Mouse (Mus musculus): ENCODE measurements at regions not wholly inside any gene's neighbourhood (a gene's known extent, or its start where the extent isn't known, plus 50 kb on each side); places are given as distances from the start of the nearest gene placed in this dataset.

DNA sequence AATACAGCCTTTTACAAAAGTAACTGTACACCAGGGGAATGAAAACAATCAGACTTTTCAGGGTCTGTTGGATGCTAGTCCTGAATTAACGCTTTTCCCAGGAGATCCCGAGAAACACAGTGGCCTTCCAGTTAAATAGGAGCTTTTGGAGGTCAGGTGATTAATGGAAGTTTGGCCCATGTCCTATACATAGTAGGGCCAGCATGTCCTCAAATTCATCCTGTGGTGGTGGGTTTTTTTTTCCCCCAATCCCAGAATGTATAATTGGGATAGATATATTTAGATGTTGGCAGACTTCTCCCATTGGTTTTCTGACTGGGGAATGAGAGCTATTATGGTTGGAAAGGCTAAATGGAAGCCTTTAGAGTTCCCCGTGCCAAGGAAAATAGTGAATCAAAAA, 77.6 kb downstream of the Cd200 start:
- DNase-seq: no peak

DNA sequence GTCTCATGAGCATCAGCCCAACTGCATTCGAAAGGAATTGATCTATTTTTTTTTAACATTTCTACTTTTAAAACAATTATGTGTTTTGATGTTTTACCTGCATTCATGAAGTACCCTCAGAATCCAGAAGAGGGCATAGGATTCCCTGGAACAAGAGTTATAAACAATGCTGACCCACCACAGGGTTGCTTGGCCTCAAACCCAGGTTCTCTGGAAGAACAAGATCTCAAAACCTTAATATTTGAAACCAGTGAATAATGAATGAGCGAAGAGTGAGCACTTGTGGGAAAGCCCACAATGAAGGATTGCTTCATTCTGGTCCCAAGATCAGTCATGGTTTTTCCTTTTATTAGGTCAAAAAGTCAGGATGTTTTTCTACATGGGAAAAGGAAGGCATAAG, 78.6 kb downstream of the Cd200 start:
- no peak for DNase-seq

DNA sequence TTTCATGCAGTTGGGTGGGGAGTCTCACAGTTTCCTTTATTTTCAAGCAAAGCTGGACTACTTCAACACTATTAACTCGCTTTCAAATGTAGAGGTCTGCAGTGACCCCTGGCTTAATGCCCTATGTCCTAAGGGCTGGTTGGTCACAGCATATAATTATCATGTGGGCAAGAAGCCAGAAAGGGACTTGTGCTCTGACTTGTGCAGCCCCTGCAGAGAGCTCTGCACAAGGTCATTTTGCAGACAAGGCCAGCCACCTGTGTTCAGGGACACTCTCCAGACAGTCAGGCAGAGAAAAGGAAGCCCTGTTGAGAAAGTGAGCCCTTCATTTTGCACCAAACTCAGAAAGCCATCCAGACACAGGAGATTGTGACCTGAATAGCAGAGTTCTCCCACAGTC, 79.1 kb downstream of the Cd200 start:
- DNase-seq: peak; percentile 16 to 46

DNA sequence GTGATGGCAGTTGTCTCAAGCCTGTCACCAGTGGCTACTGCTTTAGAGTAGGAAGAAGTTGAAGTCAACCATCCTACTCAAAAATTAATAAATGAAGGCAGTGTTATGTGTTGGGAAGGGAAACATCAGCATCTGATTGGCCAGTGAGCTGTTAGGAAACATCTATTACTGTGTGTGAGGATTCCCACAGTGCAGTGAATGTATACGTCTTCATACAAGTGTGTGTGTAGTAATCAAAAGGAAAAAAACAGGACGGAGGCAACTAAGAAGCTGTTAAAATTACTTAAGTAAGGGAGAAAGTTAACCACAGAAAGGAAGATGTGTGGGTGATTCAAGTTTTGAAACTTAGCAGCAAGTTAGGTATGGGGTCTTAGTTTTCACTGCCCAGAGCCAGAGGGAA, 81.8 kb downstream of the Cd200 start:
- no peak for DNase-seq

DNA sequence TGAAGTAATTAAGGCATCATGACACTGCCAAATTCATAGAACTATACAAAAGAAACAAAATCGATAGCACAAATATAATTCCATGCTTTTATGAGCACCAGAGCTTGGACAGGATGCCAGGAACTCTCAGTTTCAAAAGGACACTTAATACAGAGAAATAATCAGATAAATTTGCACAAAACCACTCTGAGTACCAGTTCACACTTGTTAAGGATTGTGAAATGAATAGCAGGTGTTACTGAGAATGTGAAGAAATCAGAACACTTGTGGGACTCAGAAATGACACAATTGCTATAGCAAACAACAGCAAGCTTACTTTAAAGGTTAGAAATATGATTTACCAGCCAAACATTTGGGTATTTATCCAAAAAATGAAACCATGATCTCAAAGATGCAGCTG, 87.4 kb downstream of the Btla start:
- DNase-seq: no peak
